Mouse (Mus musculus): Measurements from ENCODE around the gene Zbtb37.

Zbtb37 gene

GRCm38 (mm10) chr1:160978071-160978735, 56.4 kb downstream of the Zbtb37 start, which contains the start of gene Serpinc1:
Gene Serpinc1, plus strand, starts transcription at chr1:160978585.
- no peak for DNase-seq (ENCODE audit: low spot score in 2 of 2)

- DNase-seq (ENCODE audit: low spot score in 2 of 2): no peak
These were observed 66.0 kb downstream of the Zbtb37 start for GRCm38 (mm10) chr1:160968643-160969042.

DNA sequence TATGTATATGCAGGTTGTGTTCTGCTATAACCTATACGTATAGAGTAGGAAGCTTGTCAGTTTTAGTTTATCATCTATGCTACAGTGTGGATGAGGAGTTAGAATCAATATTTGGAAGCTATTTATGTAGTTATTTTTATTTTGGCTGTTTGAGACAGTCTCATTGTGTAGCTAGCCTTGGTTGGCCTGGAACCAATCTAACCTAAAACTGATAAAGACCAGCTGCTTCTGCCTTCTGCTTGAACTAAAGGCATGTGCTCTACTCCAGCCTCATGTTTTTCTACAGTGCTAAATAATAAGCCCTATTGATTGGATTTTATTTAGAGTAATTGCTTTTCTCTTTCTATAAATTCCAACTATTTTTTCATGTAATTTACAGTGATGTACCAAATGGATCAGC, 67.4 kb downstream of the Zbtb37 start:
- no peak for DNase-seq (ENCODE audit: low spot score in 2 of 2)

DNA sequence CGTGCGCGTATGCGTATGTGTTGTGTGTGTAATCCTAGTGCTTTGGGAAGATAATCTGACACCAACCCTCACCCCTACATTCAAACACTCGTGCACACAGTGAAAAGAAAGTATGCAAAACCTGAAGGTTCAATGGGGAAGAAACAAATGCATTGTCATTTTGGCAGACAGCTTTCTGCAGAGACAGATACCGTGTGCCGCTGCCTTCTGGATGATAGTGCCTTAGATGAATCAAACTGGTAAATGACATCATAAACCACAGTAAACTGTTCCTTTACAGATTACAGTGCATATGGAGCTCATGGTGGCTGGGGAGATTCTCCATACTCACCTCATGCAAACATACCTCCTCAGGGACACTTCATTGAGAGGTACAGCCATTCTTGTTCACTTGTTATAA, 71.5 kb downstream of the Zbtb37 start:
- DNase-seq (ENCODE audit: low spot score in 2 of 2): no peak
